Mouse (Mus musculus) heart, embryonic 12.5 days (tissue): ENCODE data around the gene Vmn1r209. TPM values are rescaled to one million over a fixed set of nuclear protein-coding genes. Genes with fewer than 3 reads are reported as not detected.

Experiments used
- polyA plus RNA-seq: library from polyadenylated mRNA; unstranded; fragments of >200 nt; fragmentation: Nextera tagmentation; extraction: Ambion mirVana; gene quantifications from 2 replicates; pipeline ENCODE4 v1.2.1, GENCODE M21; 2016

The Vmn1r209 gene
- polyA plus RNA-seq, 1 experiment from 2014 or later, result not detected

Other genes starting within 250 kb of the Vmn1r209 start
- gene Vmn1r205, start 216.7 kb downstream of the Vmn1r209 start, polyA plus RNA-seq, result not detected in 2 replicates
- gene Vmn1r206, start 185.4 kb downstream of the Vmn1r209 start, polyA plus RNA-seq, result not detected in 2 replicates
- gene Vmn1r207-ps, start 80.1 kb downstream of the Vmn1r209 start, polyA plus RNA-seq, result not detected in 2 replicates
- not detected in 2 replicates for gene Vmn1r208, start 32.3 kb downstream of the Vmn1r209 start, polyA plus RNA-seq
- not detected in 2 replicates for gene Vmn1r210, start 21.7 kb upstream of the Vmn1r209 start, polyA plus RNA-seq
- not detected in 2 replicates for gene Vmn1r211, start 47.9 kb upstream of the Vmn1r209 start, polyA plus RNA-seq
- gene Vmn1r212, start 74.5 kb upstream of the Vmn1r209 start, polyA plus RNA-seq, result not detected in 2 replicates
- not detected in 2 replicates for gene Vmn1r213, start 198.0 kb upstream of the Vmn1r209 start, polyA plus RNA-seq
- not detected in 2 replicates for gene Vmn1r214, start 220.7 kb upstream of the Vmn1r209 start, polyA plus RNA-seq